Mouse (Mus musculus) spleen, adult 2 months (tissue): ENCODE measurements around the gene Tnik.

Experiments used
- CTCF ChIP-seq: fragments of 200-500 bp; IDR thresholded peaks from 2 replicates; pipeline ENCODE4 v1.5.1; 2011; ENCODE audit warnings: mild to moderate bottlenecking, inconsistent platforms; ENCODE audit not compliant: insufficient read depth, insufficient read length, insufficient replicate concordance; ENCODE audit errors: extremely low read depth
- POLR2A ChIP-seq: fragments of 200-500 bp; IDR thresholded peaks from 2 replicates; pipeline ENCODE4 v1.6.1; 2011; ENCODE audit warnings: low read depth, low read length, inconsistent platforms

GRCm38 (mm10) chr3:28385199-28385975 lies 122.4 kb downstream of the Tnik start:
- TF ChIP-seq CTCF (no peak), POLR2A (no peak)
